Mouse (Mus musculus) kidney, embryonic 14.5 days (tissue): Measurements from ENCODE around the gene Brca1. TPM values are rescaled to one million over a fixed set of nuclear protein-coding genes. Genes with fewer than 3 reads are reported as not detected.
"Not testable (repeated sequence)": the region's sequence is repeated elsewhere in the genome, so short reads cannot be mapped to it uniquely, and the experiment has no call there.

ENCODE experiments used
- ATAC-seq: fragments of 200-750 bp; cut with Nextera tagmentation; 2 replicates; pipeline ENCODE4 v1.8.0; 2017; ENCODE audit warnings: moderate number of reproducible peaks, mild to moderate bottlenecking, moderate TSS enrichment, moderate library complexity; ENCODE audit not compliant: low FRiP score, low TSS enrichment
- H3K27ac ChIP-seq: fragments of 300-500 bp; sonication (generic); 2 replicates; pipeline ENCODE4 v1.5.1; 2014; ENCODE audit warnings: low read depth, mild to moderate bottlenecking, low read length, moderate library complexity, mixed read lengths
- H3K27me3 ChIP-seq: fragments of 300-500 bp; sonication (generic); 2 replicates; pipeline ENCODE4 v1.6.1; 2014; ENCODE audit warnings: mild to moderate bottlenecking, low read length; ENCODE audit not compliant: control insufficient read depth, insufficient read depth
- H3K36me3 ChIP-seq: fragments of 300-500 bp; sonication (generic); 2 replicates; pipeline ENCODE4 v1.6.1; 2014; ENCODE audit warnings: low read length, mixed read lengths; ENCODE audit not compliant: control insufficient read depth, insufficient read depth
- H3K4me1 ChIP-seq: fragments of 300-500 bp; sonication (generic); 2 replicates; pipeline ENCODE4 v1.6.1; 2014; ENCODE audit warnings: low read length, mixed read lengths; ENCODE audit not compliant: control insufficient read depth, insufficient read depth
- H3K4me2 ChIP-seq: fragments of 300-500 bp; sonication (generic); replicated peaks from 2 replicates; pipeline ENCODE4 v1.6.1; 2014; ENCODE audit warnings: low read depth, mild to moderate bottlenecking, low read length
- H3K4me3 ChIP-seq: fragments of 300-500 bp; sonication (generic); 2 replicates; pipeline ENCODE4 v1.5.1; 2014; ENCODE audit warnings: mild to moderate bottlenecking, low read length
- H3K9ac ChIP-seq: fragments of 300-500 bp; sonication (generic); 2 replicates; pipeline ENCODE4 v1.6.1; 2014; ENCODE audit warnings: low read depth, mild to moderate bottlenecking, low read length, moderate library complexity
- H3K9me3 ChIP-seq: fragments of 300-500 bp; sonication (generic); 2 replicates; pipeline ENCODE4 v1.6.1; 2016; ENCODE audit warnings: low read length; ENCODE audit not compliant: control insufficient read depth
- WGBS: fragments of 180-500 bp; shearing (Covaris S2); extraction: QIAGEN DNeasy Blood & Tissue Kit; methylation state at CpG from one replicate; pipeline ENCODE4 v1.1.7; 2014; 5-methylcytosine and 5-hydroxymethylcytosine counted together
- polyA plus RNA-seq: library from polyadenylated mRNA; unstranded; fragments of >200 nt; fragmentation: Nextera tagmentation; extraction: Ambion mirVana; gene quantifications from 2 replicates; pipeline ENCODE4 v1.2.1, GENCODE M21; 2014

The Brca1 gene
- polyA plus RNA-seq, 1 experiment from 2014 or later: 22.0 TPM

DNA sequence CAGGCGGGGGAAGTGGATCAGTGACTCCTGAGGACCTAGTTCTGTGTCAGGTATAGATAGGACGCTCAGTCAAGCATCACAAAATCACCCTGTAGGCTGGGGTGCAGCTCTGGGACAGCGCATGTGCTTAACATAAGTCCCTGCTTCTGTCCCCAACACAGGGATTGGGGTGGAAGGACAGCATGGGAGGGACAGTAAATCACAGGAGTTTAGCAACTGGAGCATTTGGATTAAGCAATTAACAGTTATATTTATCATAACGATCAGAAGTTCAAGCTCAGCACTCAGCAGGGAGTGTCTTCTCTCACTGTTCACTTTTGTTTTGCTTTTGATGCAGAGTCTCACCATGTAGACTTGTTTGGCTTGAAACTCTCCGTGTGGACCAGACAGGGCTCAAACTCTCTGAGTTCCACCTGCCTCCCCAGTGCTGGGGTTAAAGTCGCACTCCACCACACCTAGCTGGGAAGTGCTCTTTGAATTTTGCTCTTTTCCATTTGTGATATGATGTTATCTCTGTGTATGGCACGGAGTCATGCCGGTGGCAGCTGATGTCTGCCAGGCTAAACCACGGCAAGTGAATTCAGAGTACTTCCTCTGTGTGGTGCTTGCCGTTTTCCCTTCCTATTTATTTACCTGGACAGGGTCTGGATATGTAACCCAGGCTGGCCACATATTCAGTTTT lies 99.5 kb downstream of the Brca1 start:
- Histone ChIP-seq H3K36me3 (no peaks in the 10 kb centered on the region), H3K9ac (no peak overlapping the region), H3K4me3 (no peak overlapping the region), H3K4me1 (peaks cover 9% of the 10 kb centered on the region), H3K27ac (no peak overlapping the region), H3K27me3 (no peaks in the 10 kb centered on the region), H3K4me2 (no peak overlapping the region), H3K9me3 (no peaks in the 10 kb centered on the region)
- ATAC-seq: no peak
- WGBS: 61% methylated on average over 10 of the region's 10 CpGs

DNA sequence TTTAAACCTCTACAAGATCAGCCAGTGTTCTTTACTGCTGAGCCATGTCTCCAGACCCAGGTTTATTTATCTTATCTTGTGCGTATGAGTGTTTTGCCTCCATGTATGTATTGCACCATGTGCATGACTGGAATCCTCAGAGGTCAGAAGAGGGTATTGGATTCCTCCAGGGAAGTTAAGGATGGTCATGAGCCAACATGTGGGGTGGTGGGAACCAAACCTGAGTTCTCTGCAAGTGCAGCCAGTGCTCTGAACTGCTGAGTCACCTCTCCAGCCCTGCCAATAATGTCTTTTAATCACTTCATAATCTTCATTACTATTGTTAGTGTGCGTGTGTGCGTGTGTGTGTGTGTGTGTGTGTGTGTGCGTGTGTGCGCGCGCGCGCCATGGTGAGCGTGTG lies 100.2 kb downstream of the Brca1 start:
- no peak overlapping the region for H3K4me2 ChIP-seq
- no peaks in the 10 kb centered on the region for H3K27me3 ChIP-seq
- 91% methylated on average over 10 of the region's 10 CpGs for WGBS
- H3K27ac ChIP-seq: no peak overlapping the region
- H3K9ac ChIP-seq: no peak overlapping the region
- no peak overlapping the region for H3K4me3 ChIP-seq
- no peak for ATAC-seq
- no peaks in the 10 kb centered on the region for H3K9me3 ChIP-seq
- peaks cover 9% of the 10 kb centered on the region for H3K4me1 ChIP-seq
- H3K36me3 ChIP-seq: no peaks in the 10 kb centered on the region

DNA sequence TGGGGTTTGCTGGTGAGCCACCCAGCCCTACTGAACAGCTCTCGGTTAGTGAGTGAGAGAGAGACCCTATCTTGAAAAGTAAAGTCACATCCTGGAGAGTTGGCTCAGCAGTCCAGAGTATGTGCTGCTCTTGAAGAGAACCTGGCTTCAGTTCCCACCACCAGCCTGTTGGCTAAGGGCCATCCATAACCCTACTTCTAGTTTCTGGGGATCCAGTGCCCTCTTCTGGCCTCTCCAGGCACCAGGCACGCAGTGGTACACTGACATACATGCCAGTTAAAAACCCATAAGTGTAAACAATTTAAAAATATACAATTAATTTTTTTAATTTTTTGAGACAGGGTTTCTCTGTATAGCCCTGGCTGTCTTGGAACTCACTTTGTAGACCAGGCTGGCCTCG lies 101.4 kb downstream of the Brca1 start:
- no peak overlapping the region for H3K27ac ChIP-seq
- H3K27me3 ChIP-seq: no peaks in the 10 kb centered on the region
- H3K4me2 ChIP-seq: no peak overlapping the region
- H3K4me1 ChIP-seq: peaks cover 9% of the 10 kb centered on the region
- no peak overlapping the region for H3K9ac ChIP-seq
- 80% methylated on average over 3 of the region's 3 CpGs for WGBS
- H3K9me3 ChIP-seq: no peaks in the 10 kb centered on the region
- ATAC-seq: no peak
- H3K4me3 ChIP-seq: no peak overlapping the region
- H3K36me3 ChIP-seq: peaks cover 6% of the 10 kb centered on the region; the same call in 1 of the 2 replicates

DNA sequence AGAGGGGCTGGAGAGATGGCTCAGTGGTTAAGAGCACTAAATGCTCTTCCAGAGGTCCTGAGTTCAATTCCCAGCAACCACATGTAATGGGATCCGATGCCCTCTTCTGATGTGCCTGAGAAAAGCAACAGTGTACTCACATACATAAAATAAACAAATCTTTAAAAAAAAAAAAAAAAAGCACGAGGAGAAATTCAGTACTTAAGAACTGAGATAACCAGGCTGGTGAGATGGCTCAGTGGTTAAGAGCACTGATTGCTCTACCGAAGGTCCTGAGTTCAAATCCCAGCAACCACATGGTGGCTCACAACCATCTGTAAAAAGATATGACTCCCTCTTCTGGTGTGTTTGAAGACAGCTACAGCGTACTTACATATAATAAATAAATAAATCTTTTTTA lies 102.2 kb downstream of the Brca1 start:
- H3K4me3 ChIP-seq, H3K9ac ChIP-seq, H3K4me2 ChIP-seq, H3K27ac ChIP-seq, H3K4me1 ChIP-seq, H3K9me3 ChIP-seq, ATAC-seq, H3K27me3 ChIP-seq: not testable (repeated sequence)
- peaks cover 14% of the 10 kb centered on the region for H3K36me3 ChIP-seq
- 86% methylated on average over 4 of the region's 4 CpGs for WGBS

DNA sequence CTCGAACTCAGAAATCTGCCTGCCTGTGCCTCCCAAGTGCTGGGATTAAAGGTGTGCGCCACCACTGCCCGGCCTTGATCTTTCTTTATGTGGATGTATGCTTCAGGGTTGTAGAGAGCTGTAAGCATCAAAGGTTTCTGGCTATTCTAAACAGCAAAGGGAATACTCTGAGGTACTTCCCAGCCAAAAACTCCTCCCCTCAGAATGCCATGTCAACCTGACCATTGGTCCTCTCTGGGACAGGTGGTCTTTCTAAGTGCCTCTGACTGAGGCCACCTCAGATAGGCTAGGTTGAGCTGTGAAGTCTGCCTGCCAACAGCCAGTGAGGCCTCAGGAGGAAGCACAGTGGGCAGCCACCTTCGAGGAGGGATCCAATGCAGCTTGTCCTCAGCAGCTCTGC lies 102.9 kb downstream of the Brca1 start:
- H3K4me1 ChIP-seq: peaks cover 1% of the 10 kb centered on the region; the same call in 1 of the 2 replicates
- 91% methylated on average over 4 of the region's 4 CpGs for WGBS
- peak overlapping the region; percentile 50; the same call in 1 of the 2 replicates for H3K9ac ChIP-seq
- no peak for ATAC-seq
- H3K9me3 ChIP-seq: no peaks in the 10 kb centered on the region
- H3K27ac ChIP-seq: no peak overlapping the region
- peaks cover 21% of the 10 kb centered on the region for H3K36me3 ChIP-seq
- peak overlapping the region; percentile 35 for H3K4me3 ChIP-seq
- H3K27me3 ChIP-seq: no peaks in the 10 kb centered on the region
- peak overlapping the region; percentile 45 for H3K4me2 ChIP-seq

DNA sequence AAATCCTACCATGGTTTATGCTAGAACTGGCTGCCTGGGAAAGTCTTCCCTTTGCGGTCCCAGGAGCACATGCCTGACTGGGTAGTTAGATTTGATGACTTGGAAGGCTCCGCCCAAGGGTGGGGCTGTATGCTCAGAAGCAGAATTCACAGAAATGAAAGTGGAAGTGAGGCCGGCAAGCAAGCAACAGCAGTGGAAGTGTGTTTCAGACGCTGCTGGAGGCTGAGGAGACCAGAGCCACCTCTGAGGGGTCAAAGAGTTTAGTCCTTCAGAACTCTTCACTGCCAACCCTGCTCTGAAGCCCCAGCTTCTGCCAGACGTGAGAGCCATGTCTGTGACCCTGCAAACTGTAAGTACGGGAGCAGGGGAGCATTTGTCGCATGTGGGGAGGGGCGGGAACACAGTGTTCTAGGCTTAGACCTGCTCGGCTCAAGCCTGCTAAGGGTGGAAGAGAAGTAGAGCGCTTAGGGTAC lies 103.4 kb downstream of the Brca1 start, which contains the start of gene Ifi35:
Gene Ifi35, plus strand, starts transcription at position 134 of the 473 bp plus-strand sequence.
- peak within 1 kb of the TSS; percentile 50; the same call in 1 of the 2 replicates for H3K9ac ChIP-seq
- peaks cover 6% of the 10 kb centered on the region; the same call in 1 of the 2 replicates for H3K4me1 ChIP-seq
- peak within 1 kb of the TSS; percentile 17; the same call in 1 of the 2 replicates for H3K27ac ChIP-seq
- H3K36me3 ChIP-seq: peaks cover 27% of the 10 kb centered on the region
- peak; percentile 32; the same call in 1 of the 2 replicates for ATAC-seq
- peak within 1 kb of the TSS; percentile 35 for H3K4me3 ChIP-seq
- WGBS: 29% methylated on average over 10 of the region's 10 CpGs
- no peaks in the 10 kb centered on the region for H3K9me3 ChIP-seq
- no peaks in the 10 kb centered on the region for H3K27me3 ChIP-seq
- H3K4me2 ChIP-seq: peak within 1 kb of the TSS; percentile 45

DNA sequence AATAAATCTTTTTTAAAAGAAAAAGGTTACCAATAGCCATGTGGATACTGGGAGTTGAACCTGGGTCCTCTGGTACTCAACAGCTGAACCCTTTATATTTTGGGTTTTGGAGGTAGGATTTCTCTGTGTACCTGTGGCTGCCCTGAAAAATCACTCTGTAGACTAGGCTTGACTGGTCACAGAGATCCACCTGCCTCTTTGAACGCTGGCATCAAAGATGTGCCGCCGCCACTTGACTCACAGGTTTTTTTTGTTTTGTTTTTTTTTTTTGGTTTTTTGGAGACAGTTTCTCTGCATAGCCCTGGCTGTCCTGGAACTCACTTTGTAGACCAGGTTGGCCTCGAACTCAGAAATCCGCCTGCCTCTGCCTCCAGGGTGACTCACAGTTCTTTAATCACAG lies 104.0 kb downstream of the Brca1 start:
- Histone ChIP-seq H3K4me3 (no peak overlapping the region), H3K9me3 (no peaks in the 10 kb centered on the region), H3K27me3 (no peaks in the 10 kb centered on the region), H3K36me3 (peaks cover 27% of the 10 kb centered on the region), H3K4me2 (no peak overlapping the region), H3K4me1 (peaks cover 6% of the 10 kb centered on the region; the same call in 1 of the 2 replicates), H3K27ac (peak overlapping the region; percentile 17; the same call in 1 of the 2 replicates), H3K9ac (no peak overlapping the region)
- WGBS: 84% methylated on average over 5 of the region's 5 CpGs
- ATAC-seq: no peak

DNA sequence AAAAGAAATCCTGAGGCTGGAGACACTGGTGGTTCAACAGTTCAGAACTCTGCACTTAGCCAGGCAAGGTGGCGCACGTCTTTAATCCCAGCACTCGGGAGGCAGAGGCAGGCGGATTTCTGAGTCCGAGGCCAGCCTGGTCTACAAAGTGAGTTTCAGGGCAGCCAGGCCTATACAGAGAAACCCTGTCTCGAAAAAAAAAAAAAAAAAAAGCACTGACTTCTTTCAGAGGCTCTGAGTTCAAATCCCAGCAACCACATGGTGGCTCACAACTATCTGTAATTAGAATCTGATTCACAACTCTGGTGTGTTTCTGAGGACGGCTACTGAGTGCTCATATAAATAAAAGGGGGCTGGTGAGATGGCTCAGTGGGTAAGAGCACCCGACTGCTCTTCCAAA lies 104.9 kb downstream of the Brca1 start:
- not testable (repeated sequence) for H3K4me1 ChIP-seq, H3K27ac ChIP-seq, H3K4me3 ChIP-seq, H3K4me2 ChIP-seq, H3K9me3 ChIP-seq, H3K9ac ChIP-seq, H3K27me3 ChIP-seq, ATAC-seq
- H3K36me3 ChIP-seq: peaks cover 27% of the 10 kb centered on the region
- WGBS: 86% methylated on average over 8 of the region's 8 CpGs

DNA sequence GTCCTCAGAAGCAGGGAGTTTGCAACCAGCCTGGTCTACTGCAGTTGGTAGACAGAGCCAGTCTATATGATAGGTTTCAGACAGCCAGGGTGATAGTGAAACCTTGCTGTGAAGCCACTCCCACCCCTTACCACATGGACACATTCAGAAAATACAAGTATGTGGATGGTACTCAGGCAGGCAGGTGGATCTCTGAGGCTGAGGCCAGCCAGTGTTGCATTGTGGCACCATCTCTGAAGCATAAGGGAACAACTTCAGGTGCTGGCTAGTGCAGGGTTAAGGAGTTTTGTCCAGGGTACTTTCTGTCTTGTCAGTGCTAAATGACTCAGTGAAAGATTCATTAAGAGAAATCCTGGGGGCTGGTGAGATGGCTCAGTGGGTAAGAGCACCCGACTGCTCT lies 105.4 kb downstream of the Brca1 start:
- Histone ChIP-seq H3K27me3 (no peaks in the 10 kb centered on the region), H3K27ac (no peak overlapping the region), H3K4me2 (no peak overlapping the region), H3K4me1 (peaks cover 6% of the 10 kb centered on the region; the same call in 1 of the 2 replicates), H3K4me3 (no peak overlapping the region), H3K9me3 (no peaks in the 10 kb centered on the region), H3K36me3 (peaks cover 27% of the 10 kb centered on the region), H3K9ac (no peak overlapping the region)
- no peak for ATAC-seq
- WGBS: 74% methylated on average over 1 of the region's 1 CpGs
